Mouse (Mus musculus) neural tube, embryonic 11.5 days (tissue): ENCODE measurements around the gene Il18rap. TPM values are rescaled to one million over a fixed set of nuclear protein-coding genes. Genes with fewer than 3 reads are reported as not detected.

Source experiments
- polyA plus RNA-seq: library from polyadenylated mRNA; unstranded; fragments of >200 nt; fragmentation: Nextera tagmentation; extraction: Ambion mirVana; gene quantifications from 2 replicates; pipeline ENCODE4 v1.2.1, GENCODE M21; 2014

The Il18rap gene
- polyA plus RNA-seq, 1 experiment from 2014 or later = 0.13 TPM

Other genes with a start within 250 kb of the Il18rap start
- gene Il1rl2, start 190.8 kb upstream of the Il18rap start, polyA plus RNA-seq = 1.2 and 1.4 TPM in 2 replicates
- gene Il1rl1, start 85.8 kb upstream of the Il18rap start, polyA plus RNA-seq = 0.11 and 0.13 TPM in 2 replicates
- not detected in 2 replicates for gene Il18r1, start 49.8 kb upstream of the Il18rap start, polyA plus RNA-seq
- gene Slc9a4, start 64.7 kb downstream of the Il18rap start, polyA plus RNA-seq = not detected in 2 replicates
- not detected in 2 replicates for gene Slc9a2, start 165.2 kb downstream of the Il18rap start, polyA plus RNA-seq